Mouse (Mus musculus) lung, embryonic 16.5 days (tissue): ENCODE results near the gene Pax6. TPM values are rescaled to one million over a fixed set of nuclear protein-coding genes. Genes with fewer than 3 reads are reported as not detected.

Experiments
- ATAC-seq: fragments of 200-750 bp; cut with Nextera tagmentation; 2 replicates; pipeline ENCODE4 v1.8.0; 2017; ENCODE audit warnings: low read depth, mild to moderate bottlenecking, moderate library complexity
- H3K27ac ChIP-seq: fragments of 300-500 bp; sonication (generic); 2 replicates; pipeline ENCODE4 v1.5.1; 2014; ENCODE audit warnings: mild to moderate bottlenecking, control low read depth, low read length
- H3K27me3 ChIP-seq: fragments of 300-500 bp; sonication (generic); 2 replicates; pipeline ENCODE4 v1.6.1; 2014; ENCODE audit warnings: low read depth, low read length, mixed read lengths; ENCODE audit not compliant: control insufficient read depth, insufficient read depth
- H3K36me3 ChIP-seq: fragments of 300-500 bp; sonication (generic); 2 replicates; pipeline ENCODE4 v1.6.1; 2014; ENCODE audit warnings: low read length; ENCODE audit not compliant: control insufficient read depth, insufficient read depth
- H3K4me1 ChIP-seq: fragments of 300-500 bp; sonication (generic); replicated peaks from 2 replicates; pipeline ENCODE4 v1.6.1; 2014; ENCODE audit warnings: low read length, mixed read lengths; ENCODE audit not compliant: control insufficient read depth, insufficient read depth
- H3K4me2 ChIP-seq: fragments of 300-500 bp; sonication (generic); 2 replicates; pipeline ENCODE4 v1.6.1; 2014; ENCODE audit warnings: low read depth, low read length, control low read depth
- H3K4me3 ChIP-seq: fragments of 300-500 bp; sonication (generic); 2 replicates; pipeline ENCODE4 v1.5.1; 2014; ENCODE audit warnings: mild to moderate bottlenecking, low read length, control low read depth
- H3K9ac ChIP-seq: fragments of 300-500 bp; sonication (generic); 2 replicates; pipeline ENCODE4 v1.6.1; 2014; ENCODE audit warnings: low read length, control low read depth
- H3K9me3 ChIP-seq: fragments of 300-500 bp; sonication (generic); 2 replicates; pipeline ENCODE4 v1.6.1; 2016; ENCODE audit warnings: low read length; ENCODE audit not compliant: control insufficient read depth
- WGBS: fragments of 180-500 bp; shearing (Covaris S2); extraction: QIAGEN DNeasy Blood & Tissue Kit; methylation state at CpG from one replicate; pipeline ENCODE4 v1.1.7; 2014; 5-methylcytosine and 5-hydroxymethylcytosine counted together
- polyA plus RNA-seq: library from polyadenylated mRNA; unstranded; fragments of >200 nt; fragmentation: Nextera tagmentation; extraction: Ambion mirVana; gene quantifications from 2 replicates; pipeline ENCODE4 v1.2.1, GENCODE M21; 2015

Pax6 gene
- polyA plus RNA-seq, 1 experiment from 2014 or later, result not detected

DNA sequence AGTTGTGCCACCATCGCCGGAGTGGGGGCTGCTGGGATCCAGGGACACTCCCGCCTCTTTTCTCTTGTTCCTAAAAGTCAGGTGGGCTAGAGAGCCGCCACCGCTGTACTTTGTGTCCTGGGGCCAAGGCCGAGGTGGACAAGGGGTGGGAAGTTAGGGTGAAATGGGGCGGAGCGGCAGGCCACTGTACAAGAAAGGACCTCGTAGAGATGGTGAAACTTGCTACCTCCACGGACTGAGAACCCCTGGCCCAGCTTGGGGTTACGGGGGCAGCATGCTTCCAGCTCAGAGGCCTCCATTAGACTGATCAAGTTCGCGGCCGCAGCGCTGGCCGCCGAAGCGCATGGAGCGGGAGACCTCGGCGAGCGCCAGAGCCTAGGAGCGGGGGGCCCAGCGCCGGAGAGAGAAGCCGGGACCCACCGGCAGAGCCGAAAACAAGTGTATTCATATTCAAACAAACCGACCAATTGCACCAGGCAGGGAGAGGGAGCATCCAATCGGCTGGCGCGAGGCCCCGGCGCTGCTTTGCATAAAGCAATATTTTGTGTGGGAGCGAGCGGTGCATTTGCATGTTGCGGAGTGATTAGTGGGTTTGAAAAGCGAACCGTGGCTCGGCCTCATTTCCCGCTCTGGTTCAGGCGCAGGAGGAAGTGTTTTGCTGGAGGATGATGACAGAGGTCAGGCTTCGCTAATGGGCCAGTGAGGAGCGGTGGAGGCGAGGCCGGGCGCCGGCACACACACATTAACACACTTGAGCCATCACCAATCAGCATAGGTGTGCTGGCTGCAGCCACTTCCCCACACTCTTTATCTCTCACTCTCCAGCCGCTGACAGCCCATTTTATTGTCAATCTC lies 6.4 kb downstream of the Pax6 start:
- peak; percentile 12 for ATAC-seq
- Histone ChIP-seq H3K4me3 (peak overlapping the region; percentile 25), H3K27me3 (peaks cover 97% of the 10 kb centered on the region), H3K36me3 (no peaks in the 10 kb centered on the region), H3K4me2 (peak overlapping the region; percentile 33), H3K9ac (no peak overlapping the region), H3K27ac (no peak overlapping the region), H3K4me1 (peaks cover 12% of the 10 kb centered on the region), H3K9me3 (no peaks in the 10 kb centered on the region)
- WGBS, result 0% methylated on average over 49 of the region's 49 CpGs

DNA sequence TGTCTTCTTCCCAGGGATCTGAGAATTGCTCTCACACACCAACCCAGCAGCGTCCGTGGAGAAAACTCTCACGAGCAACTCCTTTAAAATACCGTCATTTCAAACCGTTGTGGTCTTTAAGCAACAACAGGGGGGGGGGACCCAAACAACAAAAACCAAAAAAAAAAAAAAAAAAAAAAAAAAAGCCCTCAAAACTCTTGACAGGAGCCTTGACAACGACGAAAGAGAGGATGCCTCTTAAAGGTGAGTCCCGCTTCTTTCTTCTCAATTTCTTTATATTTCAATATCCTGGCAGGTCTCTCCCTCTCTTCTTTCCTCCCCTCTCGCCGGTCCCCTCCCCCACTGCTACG lies 7.0 kb downstream of the Pax6 start:
- no peaks in the 10 kb centered on the region for H3K9me3 ChIP-seq
- peak overlapping the region; percentile 51 for H3K4me2 ChIP-seq
- under 1% methylated on average over 11 of the region's 11 CpGs for WGBS
- H3K27me3 ChIP-seq, result peaks cover 97% of the 10 kb centered on the region
- peaks cover 12% of the 10 kb centered on the region for H3K4me1 ChIP-seq
- H3K27ac ChIP-seq, result no peak overlapping the region
- H3K36me3 ChIP-seq, result no peaks in the 10 kb centered on the region
- no peak for ATAC-seq
- H3K4me3 ChIP-seq, result peak overlapping the region; percentile 38
- H3K9ac ChIP-seq, result no peak overlapping the region

GRCm38 (mm10) chr2:105676080-105676908 lies 7.6 kb downstream of the Pax6 start:
- H3K4me3 ChIP-seq, result peak overlapping the region; percentile 38
- no peaks in the 10 kb centered on the region for H3K36me3 ChIP-seq
- no peaks in the 10 kb centered on the region for H3K9me3 ChIP-seq
- H3K4me1 ChIP-seq, result peaks cover 12% of the 10 kb centered on the region
- no peak overlapping the region for H3K27ac ChIP-seq
- peak overlapping the region; percentile 51 for H3K4me2 ChIP-seq
- peaks cover 97% of the 10 kb centered on the region for H3K27me3 ChIP-seq
- ATAC-seq, result peak; percentile 45
- H3K9ac ChIP-seq, result peak overlapping the region; percentile 20
- WGBS, result under 1% methylated on average over 65 of the region's 77 CpGs

GRCm38 (mm10) chr2:105676909-105677433 lies 8.3 kb downstream of the Pax6 start:
- no peak for ATAC-seq
- H3K4me3 ChIP-seq, result no peak overlapping the region
- under 1% methylated on average over 11 of the region's 11 CpGs for WGBS
- H3K4me1 ChIP-seq, result peaks cover 12% of the 10 kb centered on the region
- no peak overlapping the region for H3K27ac ChIP-seq
- H3K27me3 ChIP-seq, result peaks cover 97% of the 10 kb centered on the region
- no peak overlapping the region for H3K4me2 ChIP-seq
- no peaks in the 10 kb centered on the region for H3K9me3 ChIP-seq
- H3K36me3 ChIP-seq, result no peaks in the 10 kb centered on the region
- H3K9ac ChIP-seq, result no peak overlapping the region

DNA sequence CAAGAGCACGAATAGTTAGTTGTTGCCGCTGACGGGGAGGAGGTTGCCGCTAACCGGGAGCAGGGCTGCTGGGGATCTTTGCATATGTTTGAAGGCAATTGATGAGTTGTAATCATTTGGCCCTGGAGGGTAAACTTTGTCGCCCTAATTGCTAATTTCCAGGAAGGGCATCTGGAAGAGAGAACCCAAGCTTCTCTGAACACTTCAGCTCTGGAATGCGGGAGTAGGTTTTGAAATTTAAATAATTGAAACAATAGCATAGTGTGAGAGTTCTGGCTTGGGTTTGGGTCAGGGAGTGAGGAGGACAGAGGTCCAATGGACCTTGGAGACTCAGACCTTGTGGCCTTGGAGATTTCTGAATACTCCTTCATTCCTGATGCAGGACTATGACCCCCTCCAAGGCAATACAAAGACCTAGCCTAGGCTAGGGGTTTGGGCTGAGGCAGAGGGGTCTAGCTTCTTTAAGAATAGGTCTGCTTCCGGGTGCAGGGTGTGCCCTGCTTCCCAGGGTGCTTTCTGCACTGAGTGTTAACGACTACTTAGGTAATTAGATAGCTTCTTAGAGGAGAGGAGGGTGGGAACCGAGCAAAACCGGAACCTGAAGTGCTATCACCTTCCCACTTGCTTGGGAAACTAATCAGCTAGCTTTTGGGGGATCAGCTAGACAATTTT lies 8.9 kb downstream of the Pax6 start:
- no peak overlapping the region for H3K9ac ChIP-seq
- H3K9me3 ChIP-seq, result no peaks in the 10 kb centered on the region
- H3K4me1 ChIP-seq, result peaks cover 12% of the 10 kb centered on the region
- no peak overlapping the region for H3K4me2 ChIP-seq
- no peak overlapping the region for H3K27ac ChIP-seq
- H3K27me3 ChIP-seq, result peaks cover 97% of the 10 kb centered on the region
- H3K36me3 ChIP-seq, result no peaks in the 10 kb centered on the region
- 3% methylated on average over 11 of the region's 11 CpGs for WGBS
- no peak overlapping the region for H3K4me3 ChIP-seq
- ATAC-seq, result no peak

- Histone ChIP-seq H3K36me3 (no peaks in the 10 kb centered on the region), H3K27me3 (peaks cover 97% of the 10 kb centered on the region), H3K4me2 (no peak overlapping the region), H3K9me3 (no peaks in the 10 kb centered on the region), H3K4me1 (peaks cover 12% of the 10 kb centered on the region), H3K27ac (no peak overlapping the region), H3K9ac (no peak overlapping the region), H3K4me3 (no peak overlapping the region)
- ATAC-seq, result no peak
- WGBS, result 2% methylated on average over 4 of the region's 4 CpGs
Measured at GRCm38 (mm10) chr2:105678306-105678705, 9.6 kb downstream of the Pax6 start.

- H3K9ac ChIP-seq, result no peak overlapping the region
- no peaks in the 10 kb centered on the region for H3K9me3 ChIP-seq
- no peaks in the 10 kb centered on the region for H3K36me3 ChIP-seq
- H3K4me2 ChIP-seq, result no peak overlapping the region
- WGBS, result 2% methylated on average over 7 of the region's 7 CpGs
- peaks cover 95% of the 10 kb centered on the region for H3K27me3 ChIP-seq
- peaks cover 12% of the 10 kb centered on the region for H3K4me1 ChIP-seq
- ATAC-seq, result no peak
- H3K4me3 ChIP-seq, result no peak overlapping the region
- no peak overlapping the region for H3K27ac ChIP-seq
Measured at GRCm38 (mm10) chr2:105678880-105679321, 10.2 kb downstream of the Pax6 start.

- no peak overlapping the region for H3K9ac ChIP-seq
- ATAC-seq, result no peak
- H3K4me1 ChIP-seq, result peaks cover 11% of the 10 kb centered on the region
- H3K9me3 ChIP-seq, result no peaks in the 10 kb centered on the region
- H3K36me3 ChIP-seq, result no peaks in the 10 kb centered on the region
- 3% methylated on average over 2 of the region's 2 CpGs for WGBS
- H3K27ac ChIP-seq, result no peak overlapping the region
- H3K4me3 ChIP-seq, result no peak overlapping the region
- H3K27me3 ChIP-seq, result peaks cover 94% of the 10 kb centered on the region
- no peak overlapping the region for H3K4me2 ChIP-seq
Measured at GRCm38 (mm10) chr2:105679331-105679730, 10.6 kb downstream of the Pax6 start.
